Mouse (Mus musculus) kidney, adult 18-20 months (tissue): Measurements from ENCODE around the gene Osbpl11.

Experiments used
- DNase-seq: peaks from one replicate; pipeline ENCODE4 v3.0.0; 2021

Osbpl11 gene

GRCm38 (mm10) chr16:33244136-33244691 lies 59.3 kb downstream of the Osbpl11 start:
- DNase-seq = no peak

GRCm38 (mm10) chr16:33244933-33245470 lies 60.1 kb downstream of the Osbpl11 start:
- no peak for DNase-seq

- DNase-seq = no peak
Measured at GRCm38 (mm10) chr16:33246526-33246925, 61.7 kb downstream of the Osbpl11 start.

- DNase-seq = no peak
Measured at GRCm38 (mm10) chr16:33247006-33247405, 62.1 kb downstream of the Osbpl11 start.

GRCm38 (mm10) chr16:33250651-33251120 lies 65.8 kb downstream of the Osbpl11 start:
- no peak for DNase-seq

GRCm38 (mm10) chr16:33251194-33252051 lies 66.6 kb downstream of the Osbpl11 start, which contains the start of gene Snx4:
Snx4 (plus strand) TSS chr16:33251442.
- peak; percentile 96 for DNase-seq

GRCm38 (mm10) chr16:33255601-33256000 lies 70.7 kb downstream of the Osbpl11 start:
- no peak for DNase-seq

- no peak for DNase-seq
Measured at GRCm38 (mm10) chr16:33258530-33258929, 73.7 kb downstream of the Osbpl11 start.

- no peak for DNase-seq
Measured at GRCm38 (mm10) chr16:33259824-33260223, 75.0 kb downstream of the Osbpl11 start.

- no peak for DNase-seq
Measured at GRCm38 (mm10) chr16:33260825-33261224, 76.0 kb downstream of the Osbpl11 start.

- no peak for DNase-seq
Measured at GRCm38 (mm10) chr16:33261584-33262061, 76.8 kb downstream of the Osbpl11 start.

- no peak for DNase-seq
Measured at GRCm38 (mm10) chr16:33262096-33262495, 77.2 kb downstream of the Osbpl11 start.

- no peak for DNase-seq
Measured at GRCm38 (mm10) chr16:33267616-33268253, 82.9 kb downstream of the Osbpl11 start.

- DNase-seq = no peak
Measured at GRCm38 (mm10) chr16:33271824-33272223, 87.0 kb downstream of the Osbpl11 start.

- DNase-seq = no peak
Measured at GRCm38 (mm10) chr16:33283079-33283478, 98.2 kb downstream of the Osbpl11 start.

- DNase-seq = no peak
Measured at GRCm38 (mm10) chr16:33288536-33288935, 103.7 kb downstream of the Osbpl11 start.

- no peak for DNase-seq
Measured at GRCm38 (mm10) chr16:33289981-33290380, 105.1 kb downstream of the Osbpl11 start.

GRCm38 (mm10) chr16:33292241-33292640 lies 107.4 kb downstream of the Osbpl11 start:
- DNase-seq = no peak
